Mouse (Mus musculus): Measurements from ENCODE around the gene H2al1h.
"Not testable (repeated sequence)": the region's sequence is repeated elsewhere in the genome, so short reads cannot be mapped to it uniquely, and the experiment has no call there.

- not testable (repeated sequence) for TF ChIP-seq CTCF (IDR thresholded peaks at IDR 0.05; ENCODE audit: borderline replicate concordance, extremely low read depth, insufficient read depth, insufficient read length); POLR2A (IDR thresholded peaks at IDR 0.05; ENCODE audit: borderline replicate concordance, extremely low read depth, insufficient read depth, insufficient read length, poor library complexity, severe bottlenecking)
Observed at GRCm38 (mm10) chrX:11324359-11324758, 3.1 kb downstream of the H2al1h start, which contains the start of gene H2al1i.
